Mouse (Mus musculus): Measurements from ENCODE around the gene Myo9a.

Myo9a gene

DNA sequence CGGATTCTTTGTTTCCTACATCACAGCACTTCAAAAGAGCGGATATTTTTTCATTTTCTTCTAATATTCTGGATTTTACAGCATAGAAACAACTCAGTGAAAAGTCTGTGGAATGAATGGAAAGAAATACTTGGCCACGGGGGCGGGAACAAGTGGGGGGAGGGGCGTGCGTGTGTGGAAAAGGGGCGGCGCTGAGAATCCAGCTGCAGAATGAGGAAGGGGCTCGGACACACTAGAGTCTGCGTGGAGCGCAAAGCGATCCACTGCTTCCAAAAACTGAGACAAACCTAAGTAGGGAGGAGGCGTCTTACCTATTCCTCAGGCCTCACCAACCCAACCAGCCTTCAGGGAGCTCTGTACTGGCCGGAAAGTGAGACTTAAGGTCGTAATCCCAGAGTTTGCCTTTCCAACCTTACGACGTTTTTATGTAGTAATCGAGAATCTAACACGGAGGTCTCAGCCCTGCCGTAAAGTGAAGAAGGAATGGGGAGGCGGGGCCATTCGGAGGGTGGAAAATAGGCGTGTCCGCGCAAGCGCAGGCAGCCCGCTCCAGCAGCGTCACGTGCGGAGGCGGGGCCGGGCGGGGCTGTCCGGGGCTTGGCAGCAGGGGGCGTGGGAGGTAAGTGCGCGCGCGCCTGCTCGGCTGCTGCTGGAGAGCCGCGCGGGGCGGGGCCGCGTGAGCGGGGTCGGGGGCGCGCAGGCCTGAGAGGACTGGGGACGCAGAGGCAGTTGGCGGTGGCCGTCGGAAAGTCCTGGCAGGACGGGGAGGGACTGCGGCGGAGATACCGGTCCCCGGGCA, at the start of gene Myo9a, which contains the start of gene Senp8:
Myo9a (plus strand) TSS at position 630 of the 799 bp plus-strand sequence.
Senp8 (minus strand) TSS at position 444 of the 799 bp plus-strand sequence.
- peak; percentile 99 for DNase-seq

DNA sequence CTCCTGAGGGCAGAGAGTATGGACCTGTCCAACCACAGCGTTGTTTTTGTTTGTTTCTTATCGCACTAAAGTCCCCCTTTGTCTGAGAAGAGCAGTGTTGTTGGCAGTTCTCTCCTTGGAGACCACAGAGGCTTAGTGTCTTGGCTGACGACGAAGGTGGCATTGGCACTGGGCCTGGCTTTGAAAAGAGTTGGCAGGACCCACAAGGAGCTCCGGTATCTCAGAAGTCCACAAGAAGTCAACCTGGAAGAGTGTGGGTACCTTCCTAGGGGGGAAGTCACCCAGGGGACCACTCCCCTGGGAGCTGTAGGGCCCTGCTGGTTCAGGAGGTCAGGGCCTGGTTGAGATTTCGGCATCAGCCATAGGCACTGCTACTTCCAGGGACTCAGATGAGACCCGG, 49.6 kb upstream of the Myo9a start:
- no peak for DNase-seq

GRCm38 (mm10) chr9:59703099-59703498, 47.6 kb upstream of the Myo9a start:
- DNase-seq, result peak; percentile 66

DNA sequence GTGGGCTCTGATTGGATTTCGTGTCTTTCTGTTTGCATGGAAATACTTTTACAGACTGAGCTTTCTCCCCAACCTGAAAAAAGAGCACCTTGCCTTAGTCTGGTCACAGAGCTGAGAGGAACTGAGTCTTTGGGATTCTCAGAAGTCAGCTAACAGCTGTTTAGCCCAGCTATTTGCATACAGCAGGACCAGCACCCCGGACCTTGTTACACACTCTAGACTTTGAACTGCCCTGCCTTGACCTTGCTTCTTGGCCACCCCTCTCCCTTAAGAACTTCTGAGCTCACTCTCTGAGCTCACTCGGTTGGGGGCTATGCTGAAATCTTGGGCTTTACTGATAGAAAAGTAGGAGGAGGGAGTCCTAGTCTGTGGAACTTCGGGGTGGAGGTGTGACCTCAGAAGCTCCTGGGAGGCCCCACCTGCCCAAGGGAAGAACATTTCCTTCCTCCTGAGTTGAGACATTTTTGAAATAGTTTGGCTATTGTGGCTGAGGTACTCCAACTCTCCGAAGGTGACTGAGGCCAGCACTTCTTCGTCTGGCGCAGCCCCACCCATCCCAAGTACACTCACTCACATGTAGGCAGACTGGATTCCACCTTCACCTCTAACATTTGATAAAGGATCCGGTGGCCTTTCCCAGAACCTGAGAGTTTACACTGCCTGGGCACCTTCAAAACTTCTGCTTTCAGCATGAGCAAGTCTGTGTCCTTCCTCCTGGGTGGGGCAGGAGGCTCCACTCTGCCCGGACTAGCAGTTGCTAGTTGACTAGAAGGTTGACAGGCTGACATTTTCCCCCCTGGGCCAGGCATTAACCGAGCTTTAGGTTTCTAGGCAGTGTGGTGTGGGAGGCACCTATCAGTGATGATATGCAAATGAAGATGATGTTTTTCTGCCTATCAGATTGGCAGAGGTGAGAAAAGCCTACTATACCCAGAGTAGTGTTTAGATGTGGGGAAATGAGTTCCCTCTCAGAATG, 43.6 kb upstream of the Myo9a start:
- peak; percentile 72 for DNase-seq

GRCm38 (mm10) chr9:59709225-59709624, 41.5 kb upstream of the Myo9a start:
- peak; percentile 73 for DNase-seq

DNA sequence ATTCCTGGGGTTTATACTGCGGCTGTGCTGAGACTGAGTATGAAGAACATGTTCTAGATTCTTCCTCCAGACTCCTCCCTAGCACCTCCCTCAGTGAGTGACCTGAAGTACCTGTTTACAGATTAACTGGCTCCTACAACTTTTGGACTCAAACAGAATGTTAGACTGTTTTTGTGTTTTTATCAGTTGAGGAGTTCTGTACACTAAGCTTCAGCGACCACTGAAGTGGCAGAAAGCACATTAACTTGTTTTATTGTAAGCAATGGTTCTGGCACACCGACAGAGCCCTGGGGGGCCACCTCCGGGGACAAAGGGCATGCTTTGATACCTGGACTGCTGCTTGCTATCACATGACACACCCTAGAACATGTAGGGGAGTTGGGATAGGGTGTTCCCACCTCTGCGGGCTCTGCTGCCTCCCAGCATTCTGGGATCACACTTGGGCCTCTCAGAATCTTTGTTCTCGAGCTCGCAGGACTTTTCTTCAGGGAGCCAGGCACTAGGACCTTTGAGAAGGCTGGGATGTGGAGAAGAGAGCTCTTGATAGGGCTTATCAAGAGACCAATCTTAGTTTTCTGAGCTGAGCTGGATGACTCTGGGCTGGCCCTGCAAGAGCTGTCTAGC, 34.3 kb upstream of the Myo9a start:
- DNase-seq, result peak; percentile 77

DNA sequence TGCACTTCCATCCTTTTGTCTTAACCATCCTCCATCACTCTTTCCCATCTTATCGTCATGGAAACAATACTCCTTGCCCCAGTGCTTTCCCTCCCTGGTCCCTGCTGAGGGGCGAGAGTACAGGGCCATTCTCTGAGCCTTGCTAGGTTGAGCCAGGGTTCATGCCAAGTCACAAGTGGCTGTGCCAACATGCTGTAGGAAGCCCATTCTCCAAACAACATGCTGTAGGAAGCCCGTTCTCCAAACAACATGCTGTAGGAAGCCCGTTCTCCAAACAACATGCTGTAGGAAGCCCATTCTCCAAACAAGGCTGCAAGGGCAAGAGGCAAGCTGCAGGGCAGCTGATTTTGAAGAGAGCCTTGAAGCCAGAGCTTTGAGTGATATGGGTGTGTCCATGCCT, 32.5 kb upstream of the Myo9a start:
- no peak for DNase-seq

DNA sequence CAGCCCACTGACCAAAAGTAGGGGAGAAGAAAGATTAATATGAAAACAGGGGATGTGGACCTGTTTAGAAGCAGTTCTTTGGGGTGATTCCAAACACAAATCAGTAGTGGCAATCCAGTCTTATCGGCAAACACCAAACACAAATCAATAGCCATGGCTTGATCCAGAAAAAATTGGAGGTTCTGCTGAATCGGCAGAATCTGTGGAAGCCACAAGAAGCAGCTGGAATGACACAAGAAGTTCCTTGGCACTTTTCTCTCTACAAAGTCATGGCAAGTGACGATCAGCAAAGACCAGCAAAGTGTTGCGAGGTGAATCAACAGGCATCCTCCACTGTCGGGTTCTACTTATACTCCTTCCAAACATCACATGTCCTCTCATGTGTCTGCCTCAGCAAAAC, 29.6 kb upstream of the Myo9a start:
- DNase-seq, result no peak

DNA sequence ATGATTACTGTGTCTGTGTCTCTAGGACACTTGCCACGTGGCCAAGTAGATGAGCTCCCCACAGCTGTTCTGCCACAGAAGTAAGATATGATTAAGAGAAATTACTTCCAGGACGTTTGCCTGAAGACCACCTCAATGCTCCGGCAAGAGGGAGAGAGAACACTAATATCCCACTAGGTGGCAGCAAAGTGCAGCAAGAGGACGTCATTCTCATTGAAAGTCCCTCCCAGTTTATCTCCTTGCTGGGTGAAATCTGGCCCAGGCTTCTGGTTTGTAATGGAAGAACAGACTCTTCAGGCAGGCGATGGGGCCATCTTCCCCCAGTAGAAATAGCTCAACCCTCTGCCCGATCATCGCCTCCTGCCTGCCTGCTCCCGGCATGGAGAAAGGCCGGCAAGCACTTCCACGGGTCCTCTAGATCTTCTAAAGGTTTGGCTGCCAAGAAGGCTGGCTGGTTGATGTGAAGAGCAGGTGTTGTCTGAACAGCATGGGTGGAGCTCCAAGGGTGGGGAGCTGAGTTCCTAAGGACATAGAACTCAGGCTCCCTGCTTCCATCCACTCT, 27.5 kb upstream of the Myo9a start:
- DNase-seq, result peak; percentile 84

DNA sequence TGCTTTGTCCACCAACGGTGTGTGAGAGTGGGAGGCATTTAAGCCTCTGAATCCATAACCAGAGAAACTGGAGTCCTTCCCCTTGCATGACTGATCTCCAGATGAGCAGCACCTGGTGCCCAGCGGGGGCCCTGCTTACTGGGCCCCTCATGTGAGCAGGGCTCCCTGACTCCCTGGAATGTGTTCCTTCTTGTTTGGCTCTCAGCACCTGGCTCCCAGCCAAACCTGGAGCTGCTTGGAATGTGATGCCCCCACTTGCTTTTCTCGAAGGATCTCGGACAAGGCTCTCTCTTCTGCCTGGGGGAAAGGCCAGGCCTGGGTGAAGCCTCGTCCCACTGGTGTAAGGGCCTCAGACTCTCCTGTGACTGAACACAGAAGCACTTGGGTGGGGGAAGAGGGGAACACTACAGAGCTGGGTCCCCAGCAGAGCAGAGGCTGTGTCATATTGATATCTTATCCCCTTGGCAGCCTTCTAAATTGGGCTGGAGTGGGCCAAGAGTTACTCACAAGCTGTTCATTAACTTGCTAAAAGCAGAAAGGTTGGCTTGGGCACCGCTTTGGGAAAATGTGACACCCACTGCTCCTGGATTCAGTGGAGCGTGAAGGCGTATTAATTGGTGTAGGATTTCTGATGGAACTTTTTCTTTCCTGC, 26.8 kb upstream of the Myo9a start:
- DNase-seq, result peak; percentile 94

DNA sequence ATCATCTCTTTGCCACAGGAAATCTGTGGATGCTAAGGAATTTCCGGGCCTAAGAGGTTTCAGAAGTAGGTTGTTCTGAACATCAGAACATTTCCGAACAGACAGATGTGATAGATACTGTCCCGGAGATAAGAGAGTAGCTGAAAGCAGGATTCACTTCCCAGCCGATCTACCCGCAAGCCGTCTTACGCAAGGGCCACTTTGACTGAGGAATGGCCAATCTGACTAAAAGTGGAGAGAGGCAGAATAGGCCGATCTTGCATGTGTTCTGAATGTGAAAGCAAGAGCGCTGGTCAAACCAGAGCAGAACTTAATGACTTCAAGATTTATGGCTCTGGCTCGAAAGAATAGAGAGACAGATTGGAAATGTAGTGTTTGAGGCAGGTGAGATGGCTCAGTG, 25.2 kb upstream of the Myo9a start:
- no peak for DNase-seq

DNA sequence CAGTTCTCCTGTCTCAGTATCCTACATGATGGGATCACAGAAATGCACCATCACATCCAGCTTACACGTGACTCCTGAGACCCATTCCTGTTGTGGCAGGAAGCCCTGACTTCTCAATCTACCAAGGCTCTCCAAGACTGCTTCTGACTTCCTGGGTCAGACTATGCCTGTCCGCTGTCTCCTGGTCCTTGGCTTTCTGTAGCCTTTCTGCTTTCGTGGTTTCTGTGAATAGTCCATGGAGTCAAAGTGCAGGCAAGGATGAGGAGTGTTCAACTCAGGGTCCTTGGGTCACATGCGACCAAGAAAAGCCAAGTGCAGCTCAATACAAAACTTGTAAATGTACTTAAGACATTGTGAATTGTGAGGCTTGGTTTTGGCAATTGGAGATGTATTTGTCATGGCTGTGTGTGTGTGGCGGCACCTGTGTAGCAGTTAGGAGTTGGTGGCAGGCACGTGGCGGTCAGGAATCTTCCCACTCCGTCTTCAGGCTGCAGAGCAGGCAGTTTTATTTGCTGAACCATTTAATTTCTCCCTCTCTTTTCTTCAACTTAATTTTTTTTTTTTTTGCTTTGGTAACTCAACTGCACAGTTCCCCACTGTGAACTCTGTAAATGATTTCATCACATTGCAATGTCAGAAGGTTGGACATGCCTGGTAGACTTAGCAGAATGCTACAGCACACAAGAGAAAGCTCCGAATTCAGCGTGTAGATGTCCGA, 23.0 kb upstream of the Myo9a start:
- peak; percentile 82 for DNase-seq

GRCm38 (mm10) chr9:59731136-59731535, 19.6 kb upstream of the Myo9a start:
- no peak for DNase-seq

DNA sequence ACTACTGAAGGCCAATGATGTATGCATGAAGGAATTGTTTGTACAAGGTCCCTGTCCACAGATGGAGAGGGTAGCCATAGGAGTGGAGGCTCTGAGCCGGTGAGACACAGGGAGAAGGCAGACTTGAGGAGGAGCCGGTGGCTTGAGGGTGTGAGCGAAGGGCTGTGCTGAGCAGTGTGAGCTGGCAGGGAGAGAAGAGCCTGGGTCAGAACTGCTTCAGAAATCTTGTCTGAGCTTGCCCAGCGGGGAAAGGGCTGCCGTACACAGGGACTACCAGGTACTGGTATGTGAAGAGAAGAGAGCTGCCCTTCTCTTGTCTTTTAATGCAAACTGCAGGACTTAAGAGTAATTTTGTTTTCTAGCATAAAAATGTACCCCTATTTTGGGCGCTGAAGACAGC, 17.6 kb upstream of the Myo9a start:
- no peak for DNase-seq

DNA sequence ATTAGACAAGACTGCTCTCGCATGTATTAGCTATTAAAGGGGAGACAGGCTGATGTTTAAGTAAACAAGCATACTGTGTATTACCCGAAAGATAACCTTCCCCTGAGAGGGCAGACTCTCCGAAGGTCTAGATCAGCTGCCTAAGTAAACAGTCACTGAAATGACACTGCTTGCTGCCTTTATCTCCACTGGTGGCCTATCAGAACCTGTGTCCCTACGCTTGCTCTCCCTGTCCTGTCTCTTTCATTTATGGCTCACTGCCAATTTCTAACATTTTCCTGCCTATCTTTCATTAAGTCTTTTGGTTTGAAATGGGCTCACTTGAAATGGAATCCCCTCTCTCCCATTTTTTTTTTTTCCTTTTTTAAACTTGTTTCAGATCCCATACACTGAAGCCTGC, 15.3 kb upstream of the Myo9a start:
- DNase-seq, result no peak

GRCm38 (mm10) chr9:59740593-59740992, 10.1 kb upstream of the Myo9a start:
- peak; percentile 47 for DNase-seq

GRCm38 (mm10) chr9:59743903-59744302, 6.8 kb upstream of the Myo9a start:
- DNase-seq, result no peak

- no peak for DNase-seq
Measured at GRCm38 (mm10) chr9:59748387-59748786, 2.3 kb upstream of the Myo9a start.

DNA sequence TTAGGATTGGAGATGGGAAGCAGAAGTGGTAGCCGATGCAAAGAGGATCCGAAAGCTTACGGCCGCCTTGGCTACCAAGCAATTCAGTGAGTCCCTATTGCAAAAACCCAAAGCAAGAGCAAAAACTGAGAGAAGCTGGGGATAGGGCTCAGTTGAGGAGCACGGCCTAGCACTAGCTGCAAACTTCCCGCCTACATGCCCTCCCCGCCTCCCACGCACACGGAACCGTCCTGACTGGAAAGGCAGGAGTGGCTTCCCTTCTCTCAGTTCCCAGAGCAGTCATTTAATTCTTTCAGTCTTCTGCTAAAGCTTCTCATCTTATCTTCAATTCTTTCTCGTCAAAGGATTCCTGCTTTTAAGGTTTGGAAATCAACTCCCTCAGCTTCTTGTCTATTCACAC, 1.7 kb upstream of the Myo9a start:
- no peak for DNase-seq

GRCm38 (mm10) chr9:59749581-59750265, 973 bp upstream of the Myo9a start:
- DNase-seq, result peak; percentile 28

GRCm38 (mm10) chr9:59751066-59751581, 428 bp downstream of the Myo9a start:
- DNase-seq, result peak; percentile 93

Measured in kidney, adult 9 months (tissue).